Mouse (Mus musculus): ENCODE results near the gene Lrrn4cl.
"Not testable (repeated sequence)": the region's sequence is repeated elsewhere in the genome, so short reads cannot be mapped to it uniquely, and the experiment has no call there.

The Lrrn4cl gene

GRCm38 (mm10) chr19:8837251-8837791 is 13.2 kb upstream of the Lrrn4cl start, which contains the start of gene Bscl2:
Gene Bscl2 (plus strand): TSS chr19:8837467.
- intact Hi-C loops (cut with DNase I), result no loop called here

GRCm38 (mm10) chr19:8838041-8838730 is 12.4 kb upstream of the Lrrn4cl start:
- intact Hi-C loops (cut with DNase I), result no loop called here

GRCm38 (mm10) chr19:8839103-8839907 is 11.3 kb upstream of the Lrrn4cl start, which contains the start of gene Gng3:
Gene Gng3 (minus strand): TSS chr19:8839194.
- intact Hi-C loops (cut with DNase I), result no loop called here

GRCm38 (mm10) chr19:8839908-8840791 is 10.4 kb upstream of the Lrrn4cl start:
- intact Hi-C loops (cut with DNase I), result no loop called here

GRCm38 (mm10) chr19:8841012-8841411 is 9.6 kb upstream of the Lrrn4cl start:
- intact Hi-C loops (cut with DNase I), result no loop called here

- intact Hi-C loops (cut with DNase I), result no loop called here
Observed at GRCm38 (mm10) chr19:8842961-8843360, 7.6 kb upstream of the Lrrn4cl start.

- intact Hi-C loops (cut with DNase I), result no loop called here
Observed at GRCm38 (mm10) chr19:8844371-8845129, 6.0 kb upstream of the Lrrn4cl start.

GRCm38 (mm10) chr19:8848356-8848755 is 2.2 kb upstream of the Lrrn4cl start:
- intact Hi-C loops (cut with DNase I), result no loop called here

- intact Hi-C loops (cut with DNase I), result no loop called here
Observed at GRCm38 (mm10) chr19:8851639-8852038, 1.1 kb downstream of the Lrrn4cl start.

GRCm38 (mm10) chr19:8852236-8852928 is 1.8 kb downstream of the Lrrn4cl start:
- intact Hi-C loops (cut with DNase I), result no loop called here

GRCm38 (mm10) chr19:8853117-8853516 is 2.5 kb downstream of the Lrrn4cl start:
- intact Hi-C loops (cut with DNase I), result no loop called here

GRCm38 (mm10) chr19:8857689-8858088 is 7.1 kb downstream of the Lrrn4cl start:
- intact Hi-C loops (cut with DNase I), result loop anchor here (5.0 kb wide), 2 partner anchors 225 to 250 kb away; no protein-coding TSS in a partner anchor

GRCm38 (mm10) chr19:8859018-8859417 is 8.4 kb downstream of the Lrrn4cl start:
- intact Hi-C loops (cut with DNase I), result loop anchor here (5.0 kb wide), 2 partner anchors 223 to 248 kb away; no protein-coding TSS in a partner anchor

- intact Hi-C loops (cut with DNase I), result loop anchor here (5.0 kb wide), 1 partner anchor 43 kb away; no protein-coding TSS in a partner anchor
Observed at GRCm38 (mm10) chr19:8864265-8864664, 13.7 kb downstream of the Lrrn4cl start.

GRCm38 (mm10) chr19:8870381-8870780 is 19.8 kb downstream of the Lrrn4cl start:
- intact Hi-C loops (cut with DNase I), result not testable (repeated sequence)

GRCm38 (mm10) chr19:8870838-8871237 is 20.3 kb downstream of the Lrrn4cl start:
- intact Hi-C loops (cut with DNase I), result no loop called here

- intact Hi-C loops (cut with DNase I), result no loop called here
Observed at GRCm38 (mm10) chr19:8871267-8872186, 21.0 kb downstream of the Lrrn4cl start, which contains the start of gene Ubxn1. Gene Ubxn1 (plus strand): TSS chr19:8871496.

- intact Hi-C loops (cut with DNase I), result no loop called here
Observed at GRCm38 (mm10) chr19:8872266-8872840, 21.8 kb downstream of the Lrrn4cl start.
